Mouse (Mus musculus) left cerebral cortex, postnatal 25 days (tissue): ENCODE measurements around the gene Tns4. TPM values are rescaled to one million over a fixed set of nuclear protein-coding genes. Genes with fewer than 3 reads are reported as not detected.

ENCODE experiments used
- DNase-seq, 2 experiments: peaks; one replicate each; pipeline ENCODE4 v3.0.0; 2022; ENCODE audit warnings: low spot score in 2 of 2, mixed read lengths in 1 of 2
- intact Hi-C: fragments of 180-260 bp; cut with DNase I; formaldehyde crosslinking; loops from one replicate; pipeline ENCODE4 v1.15.1; 2025
- total RNA-seq, 2 experiments: library from RNA; stranded (reverse); gene quantifications; 2 replicates each; pipeline ENCODE4 v1.2.3; 2021

Gene Tns4
- under 1 TPM; 0.21 to 0.64 TPM for total RNA-seq

GRCm38 (mm10) chr11:99089077-99089601, at the start of gene Tns4:
Tns4 (minus strand) TSS chr11:99089306.
- no peak for DNase-seq
- intact Hi-C loops: no loop called here

GRCm38 (mm10) chr11:99137385-99137784, 48.3 kb upstream of the Tns4 start:
- no peak for DNase-seq
- intact Hi-C loops: no loop called here

GRCm38 (mm10) chr11:99136961-99137360, 47.9 kb upstream of the Tns4 start:
- DNase-seq: no peak
- intact Hi-C loops: no loop called here

DNA sequence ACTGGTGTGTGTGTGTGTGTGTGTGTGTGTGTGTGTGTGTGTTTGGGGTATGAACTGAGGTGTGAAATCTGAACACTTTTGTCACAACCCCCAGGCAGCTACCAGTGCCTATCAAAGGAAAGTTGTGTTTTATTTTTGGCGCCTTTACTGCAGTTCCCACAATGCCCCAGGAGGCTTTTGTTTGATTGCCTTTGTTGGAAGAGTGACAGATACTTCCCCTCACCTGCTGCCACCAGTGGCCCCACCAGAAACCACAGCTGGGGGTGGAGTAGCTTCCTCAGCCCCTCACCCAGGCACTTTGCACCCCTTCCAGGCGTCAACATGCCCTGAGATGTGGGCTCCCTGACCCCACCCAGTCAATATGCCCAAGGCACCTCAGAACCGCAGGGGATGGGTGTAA, 47.3 kb upstream of the Tns4 start:
- intact Hi-C loops: no loop called here
- DNase-seq: no peak

DNA sequence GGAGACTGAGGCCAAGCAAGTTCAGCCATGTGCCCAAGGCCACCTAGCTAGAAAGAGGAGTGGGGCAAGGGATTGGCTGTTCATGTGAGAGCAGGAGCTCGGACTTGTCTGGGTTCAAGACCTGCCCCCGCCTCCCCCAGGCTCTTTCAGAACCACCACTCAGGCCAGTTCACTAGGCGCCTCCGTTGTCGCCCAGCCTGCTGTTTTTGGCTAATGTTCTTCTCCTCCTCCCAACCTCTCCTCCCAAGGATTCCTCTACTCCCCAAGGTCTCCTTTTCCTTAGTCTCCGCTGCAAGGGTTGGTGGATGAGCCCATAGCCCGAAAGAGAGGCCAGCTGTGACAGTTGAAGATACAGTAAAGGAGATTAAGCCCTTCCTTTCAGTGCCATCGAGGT, 45.9 kb upstream of the Tns4 start:
- intact Hi-C loops: no loop called here
- DNase-seq: no peak

GRCm38 (mm10) chr11:99134266-99135046, 45.4 kb upstream of the Tns4 start:
- DNase-seq: no peak
- intact Hi-C loops: no loop called here

DNA sequence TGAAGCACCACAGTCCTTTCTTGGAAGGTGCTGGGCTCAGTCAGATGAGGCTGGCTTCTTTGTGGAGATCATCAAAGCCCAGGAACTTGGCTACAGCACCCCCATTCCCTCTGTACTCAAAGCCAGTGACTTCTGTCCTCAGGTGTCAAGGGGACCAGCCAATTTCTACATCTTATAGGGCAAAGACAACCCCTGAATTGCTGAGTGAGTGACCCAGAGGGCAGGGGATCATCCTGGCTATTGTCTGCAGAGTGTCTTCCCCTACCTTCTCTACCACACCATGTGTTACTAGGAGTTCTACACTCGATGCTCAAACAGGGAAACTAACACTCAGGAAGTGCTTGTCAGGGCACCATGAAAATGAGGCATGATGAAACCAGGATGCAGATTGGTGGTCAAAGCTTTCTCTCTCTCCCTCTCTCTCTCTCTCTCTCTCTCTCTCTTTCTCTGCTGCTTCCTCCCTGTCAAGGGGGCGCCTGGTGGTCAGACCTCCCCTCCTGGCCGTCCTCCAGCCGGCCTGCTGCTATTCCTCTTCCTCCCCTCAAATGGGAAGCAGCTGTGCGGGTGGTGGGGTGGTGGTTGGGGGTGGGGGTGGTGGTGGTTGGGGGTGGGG, 44.3 kb upstream of the Tns4 start:
- intact Hi-C loops: no loop called here
- no peak for DNase-seq

DNA sequence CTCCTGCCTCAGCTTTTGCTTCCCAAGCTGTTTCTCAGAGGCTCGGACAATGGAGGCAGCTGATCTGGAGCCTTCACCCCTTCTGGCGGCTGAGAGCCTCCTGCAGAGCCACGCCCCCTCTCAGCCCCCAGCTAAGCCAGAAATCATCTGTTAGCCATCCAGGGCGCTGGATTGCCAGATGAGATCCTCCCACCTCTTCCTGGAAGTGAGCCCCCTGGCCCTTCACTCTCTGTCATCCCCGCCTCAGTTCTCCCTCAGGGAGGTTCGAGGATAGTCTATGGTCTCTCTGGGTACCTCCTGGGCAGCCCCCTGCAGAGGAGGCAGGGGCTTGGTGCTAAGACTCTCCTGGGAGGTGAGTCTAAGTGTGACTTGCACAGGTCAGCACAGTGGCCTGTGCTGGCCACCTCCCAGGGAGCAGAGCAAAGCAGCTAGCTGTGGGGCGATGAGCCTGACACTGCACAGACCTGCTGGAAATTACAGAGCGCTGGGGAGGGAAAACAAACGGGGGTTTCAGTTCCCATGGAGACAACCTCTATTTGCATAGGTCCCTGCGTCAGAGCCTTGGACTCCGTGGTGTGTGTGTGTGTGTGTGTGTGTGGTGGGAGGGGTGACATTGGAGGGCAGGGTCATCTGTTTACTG, 43.1 kb upstream of the Tns4 start:
- DNase-seq: no peak
- intact Hi-C loops: no loop called here

DNA sequence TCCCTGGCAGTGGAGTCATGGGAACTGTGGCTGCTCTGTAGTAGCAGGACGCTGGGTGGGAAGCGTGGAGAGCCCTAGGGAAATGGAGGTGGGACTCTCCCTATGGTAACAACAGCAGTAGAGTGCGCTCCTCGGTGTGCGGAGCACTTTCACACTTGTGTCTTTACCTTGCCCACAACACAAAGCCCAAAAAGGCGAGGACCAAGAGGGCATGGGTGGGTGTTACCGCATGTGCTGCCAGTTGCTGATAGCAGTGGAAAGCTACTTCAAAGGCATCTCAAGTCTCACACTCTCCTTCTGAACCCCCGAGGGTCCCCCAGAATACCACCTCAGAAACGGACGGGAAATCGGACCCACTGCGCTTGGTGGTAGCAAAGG, 42.3 kb upstream of the Tns4 start:
- intact Hi-C loops: no loop called here
- no peak for DNase-seq

- intact Hi-C loops: no loop called here
- DNase-seq: no peak
These were observed 41.8 kb upstream of the Tns4 start for GRCm38 (mm10) chr11:99130736-99131462.

DNA sequence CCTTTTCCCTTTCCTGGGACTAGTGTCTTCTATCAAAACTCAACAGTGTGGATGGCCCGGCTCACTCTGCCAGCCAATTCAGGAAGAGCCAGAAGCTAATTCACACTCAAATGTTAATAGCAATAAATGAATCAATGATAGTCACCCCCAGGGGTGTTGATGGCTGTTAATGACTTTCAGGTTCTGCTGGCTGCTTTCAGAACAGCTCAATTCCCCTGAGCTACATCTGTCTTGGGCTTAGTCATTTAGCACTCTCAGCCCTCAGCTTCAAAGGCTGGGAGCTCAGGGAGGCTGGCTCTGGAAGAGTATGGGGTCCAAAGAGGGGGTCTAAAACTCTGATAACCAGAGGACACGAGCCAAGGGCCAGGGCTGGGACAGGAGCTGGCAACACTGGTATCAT, 40.2 kb upstream of the Tns4 start:
- intact Hi-C loops: no loop called here

DNA sequence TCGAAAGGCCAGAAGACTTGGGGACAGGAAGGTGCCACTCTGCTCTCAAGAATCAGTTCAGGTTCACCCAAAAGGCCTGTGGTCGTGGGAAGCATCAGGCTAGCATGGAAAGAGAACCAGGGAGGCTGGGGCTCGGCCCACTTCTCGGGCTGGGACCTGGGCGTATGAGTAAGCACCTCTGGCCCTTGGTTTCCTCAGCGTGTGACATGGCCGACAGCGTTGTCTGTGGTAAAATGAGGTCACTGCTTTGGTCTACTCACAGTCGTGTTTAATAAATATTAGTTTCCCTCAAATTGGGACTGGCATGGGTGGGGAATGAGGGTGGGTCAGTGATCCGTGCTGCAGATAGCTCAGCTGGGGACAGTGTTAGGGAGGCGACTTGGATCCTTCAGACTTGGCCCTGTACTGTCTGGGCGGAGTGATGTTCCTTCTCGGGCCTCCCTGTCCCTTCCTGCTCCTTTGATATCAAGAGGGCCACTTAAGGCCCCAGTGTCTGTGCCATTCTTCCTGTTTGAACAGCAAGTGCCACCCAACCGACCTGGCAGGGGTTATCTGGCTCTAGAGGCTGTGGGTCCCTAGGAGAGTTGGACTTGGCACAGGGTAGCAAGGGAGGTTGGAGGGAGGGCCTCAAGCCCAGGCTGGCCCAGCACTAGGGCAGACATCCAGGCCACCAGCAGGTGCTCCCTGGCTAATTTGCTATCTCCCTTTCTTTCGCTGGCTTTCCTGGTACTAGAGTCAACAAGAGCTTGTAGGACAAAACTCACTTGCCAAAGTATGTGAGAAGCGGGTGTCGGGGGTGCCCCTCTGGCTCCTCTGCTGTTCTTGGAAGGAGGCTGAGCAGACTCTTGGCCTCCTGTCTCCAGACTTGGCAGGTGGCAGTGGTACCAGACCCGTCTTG, 38.9 kb upstream of the Tns4 start:
- DNase-seq: no peak
- intact Hi-C loops: no loop called here

More for the DNA sequence above, 40.2 kb upstream of the Tns4 start:
- no peak for DNase-seq

DNA sequence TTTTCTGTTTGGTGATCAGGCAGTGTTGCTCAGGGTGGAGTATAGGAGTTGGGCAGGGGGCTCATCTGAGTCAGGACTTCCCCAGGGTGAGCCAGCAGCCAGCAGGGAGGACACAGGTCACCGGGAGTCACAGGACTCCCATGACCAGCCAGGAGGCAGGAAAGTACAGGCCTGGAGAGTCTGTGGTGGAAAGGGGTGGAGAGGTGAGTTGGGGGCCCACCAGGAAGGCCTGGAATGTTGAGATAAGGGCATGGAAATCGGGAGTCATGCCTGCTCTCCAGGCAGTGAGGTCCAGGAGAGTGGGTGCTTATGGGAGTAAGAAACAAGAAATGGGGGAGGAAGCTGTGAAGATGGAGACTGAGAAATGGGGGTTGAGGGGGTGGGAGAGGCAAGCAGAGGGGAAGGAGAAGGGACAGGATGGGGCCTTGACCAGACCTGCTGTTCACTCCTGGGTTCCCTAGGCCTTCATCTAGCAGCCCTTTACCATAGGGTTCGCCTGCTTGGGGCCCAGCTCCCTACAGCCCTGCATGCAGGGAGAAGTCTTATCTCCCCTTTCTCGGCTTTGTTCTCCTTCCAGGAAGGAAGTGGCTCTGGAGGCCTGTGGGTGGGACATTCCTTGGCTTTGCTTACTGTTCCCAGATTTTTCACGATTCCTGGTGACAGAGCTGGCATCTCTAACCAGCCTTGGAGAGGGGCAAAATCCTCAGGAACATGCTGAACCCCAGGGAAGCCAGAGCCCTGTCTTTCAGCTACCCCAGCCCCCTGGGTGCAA, 37.6 kb upstream of the Tns4 start:
- DNase-seq: peak in 1 of 2 experiments; percentile 80
- intact Hi-C loops: loop anchor here (1.0 kb wide), 1 partner anchor 21 kb away; no protein-coding TSS in a partner anchor

DNA sequence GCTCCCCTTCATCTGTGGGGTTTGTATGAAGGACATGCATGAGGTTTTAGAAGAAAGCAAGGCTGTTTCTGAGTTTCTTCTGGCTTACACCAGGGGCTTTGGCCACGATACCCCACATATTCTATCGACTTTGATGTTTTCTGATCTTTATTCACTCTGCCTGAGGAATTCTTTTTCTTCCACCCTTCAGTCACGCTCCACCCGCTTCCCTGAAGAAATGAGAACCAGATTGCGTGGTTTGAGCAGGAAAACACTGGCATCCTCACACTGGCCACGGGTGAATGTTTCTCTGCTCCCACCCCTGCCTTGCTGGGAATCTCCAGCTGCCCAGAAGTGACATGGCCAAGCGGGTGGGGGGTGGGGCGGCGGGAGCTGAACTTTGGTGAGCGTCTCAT, 35.5 kb upstream of the Tns4 start:
- DNase-seq: peak in 1 of 2 experiments; percentile 60
- intact Hi-C loops: loop anchor here (1.0 to 5.0 kb wide), 3 partner anchors 85 to 202 kb away; no protein-coding TSS in a partner anchor

GRCm38 (mm10) chr11:99123977-99124634, 35.0 kb upstream of the Tns4 start:
- intact Hi-C loops: loop anchor here (1.0 to 5.0 kb wide), 3 partner anchors 85 to 202 kb away; no protein-coding TSS in a partner anchor
- DNase-seq: peak; percentile 47 to 71

GRCm38 (mm10) chr11:99122703-99123102, 33.6 kb upstream of the Tns4 start:
- DNase-seq: peak in 1 of 2 experiments; percentile 28
- intact Hi-C loops: loop anchor here (5.0 kb wide), 1 partner anchor 200 kb away; no protein-coding TSS in a partner anchor

DNA sequence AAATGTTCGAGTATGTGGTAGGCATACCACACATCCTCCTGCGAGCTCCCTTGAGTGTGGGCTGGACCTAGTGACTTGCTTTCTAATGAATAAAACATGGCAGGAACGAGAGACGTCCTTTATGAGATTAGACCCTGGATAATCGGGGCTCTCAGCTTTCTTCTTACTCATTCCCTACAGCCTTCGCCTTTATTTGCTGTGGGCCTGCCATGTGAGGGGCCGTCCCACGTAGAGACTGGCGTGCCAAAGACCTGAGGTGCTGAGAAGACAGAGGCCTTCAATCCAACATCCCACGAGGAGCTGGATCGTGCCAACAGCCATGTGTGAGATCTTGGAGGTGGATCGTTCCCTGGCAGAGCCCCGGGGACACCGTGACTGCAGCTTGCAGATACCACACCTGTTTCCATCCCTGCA, 32.1 kb upstream of the Tns4 start:
- DNase-seq: peak in 1 of 2 experiments; percentile 91
- intact Hi-C loops: loop anchor here (5.0 kb wide), 1 partner anchor 199 kb away; no protein-coding TSS in a partner anchor
